Mouse (Mus musculus) frontal cortex, postnatal 36 days (tissue): ENCODE data around the gene Rcan2.
A peak's percentile ranks its signal among the peaks of the same experiment; 100 is the strongest.

Experiments
- DNase-seq, 2 experiments: peaks; one replicate each; pipeline ENCODE4 v3.0.0; 2022; ENCODE audit warnings: low spot score in 2 of 2

Rcan2 gene

GRCm38 (mm10) chr17:44016314-44016713 lies 215.2 kb downstream of the Rcan2 start:
- no peak for DNase-seq

GRCm38 (mm10) chr17:44020707-44021220 lies 219.6 kb downstream of the Rcan2 start:
- DNase-seq = no peak

- no peak for DNase-seq
Measured at GRCm38 (mm10) chr17:44023842-44024241, 222.7 kb downstream of the Rcan2 start.

GRCm38 (mm10) chr17:44025011-44025410 lies 223.9 kb downstream of the Rcan2 start:
- no peak for DNase-seq

GRCm38 (mm10) chr17:44025935-44026334 lies 224.8 kb downstream of the Rcan2 start:
- DNase-seq = no peak

- peak; percentile 31 for DNase-seq
Measured at GRCm38 (mm10) chr17:44026378-44026777, 225.2 kb downstream of the Rcan2 start.

- no peak for DNase-seq
Measured at GRCm38 (mm10) chr17:44026786-44027185, 225.6 kb downstream of the Rcan2 start.

- no peak for DNase-seq
Measured at GRCm38 (mm10) chr17:44027311-44027710, 226.2 kb downstream of the Rcan2 start.

GRCm38 (mm10) chr17:44029616-44030015 lies 228.5 kb downstream of the Rcan2 start:
- no peak for DNase-seq

GRCm38 (mm10) chr17:44030776-44031587 lies 229.8 kb downstream of the Rcan2 start:
- DNase-seq = peak; percentile 12 to 48

- DNase-seq = no peak
Measured at GRCm38 (mm10) chr17:44035005-44035404, 233.9 kb downstream of the Rcan2 start.

- DNase-seq = peak; percentile 36 to 71
Measured at GRCm38 (mm10) chr17:44038656-44039055, 237.5 kb downstream of the Rcan2 start.

- DNase-seq = no peak
Measured at GRCm38 (mm10) chr17:44040449-44040848, 239.3 kb downstream of the Rcan2 start.

- no peak for DNase-seq
Measured at GRCm38 (mm10) chr17:44042301-44042700, 241.2 kb downstream of the Rcan2 start.

GRCm38 (mm10) chr17:44042861-44043260 lies 241.7 kb downstream of the Rcan2 start:
- no peak for DNase-seq

GRCm38 (mm10) chr17:44053427-44053826 lies 252.3 kb downstream of the Rcan2 start:
- DNase-seq = no peak

- DNase-seq = no peak
Measured at GRCm38 (mm10) chr17:44057123-44057522, 256.0 kb downstream of the Rcan2 start.

GRCm38 (mm10) chr17:44058145-44058544 lies 257.0 kb downstream of the Rcan2 start:
- no peak for DNase-seq

- no peak for DNase-seq
Measured at GRCm38 (mm10) chr17:44060781-44061180, 259.6 kb downstream of the Rcan2 start.

- no peak for DNase-seq
Measured at GRCm38 (mm10) chr17:44061289-44061890, 260.2 kb downstream of the Rcan2 start.

GRCm38 (mm10) chr17:44068876-44069275 lies 267.7 kb downstream of the Rcan2 start:
- DNase-seq = no peak

- no peak for DNase-seq
Measured at GRCm38 (mm10) chr17:44071680-44072079, 270.5 kb downstream of the Rcan2 start.

GRCm38 (mm10) chr17:44075601-44076000 lies 274.4 kb downstream of the Rcan2 start:
- no peak for DNase-seq
